Mouse (Mus musculus) embryo, embryonic 9.5 days (tissue): ENCODE results near the gene Inmt.

ENCODE experiments used
- DNase-seq: peaks from one replicate; pipeline ENCODE4 v3.0.0-alpha.2; 2017; ENCODE audit errors: extremely low spot score

Inmt gene

DNA sequence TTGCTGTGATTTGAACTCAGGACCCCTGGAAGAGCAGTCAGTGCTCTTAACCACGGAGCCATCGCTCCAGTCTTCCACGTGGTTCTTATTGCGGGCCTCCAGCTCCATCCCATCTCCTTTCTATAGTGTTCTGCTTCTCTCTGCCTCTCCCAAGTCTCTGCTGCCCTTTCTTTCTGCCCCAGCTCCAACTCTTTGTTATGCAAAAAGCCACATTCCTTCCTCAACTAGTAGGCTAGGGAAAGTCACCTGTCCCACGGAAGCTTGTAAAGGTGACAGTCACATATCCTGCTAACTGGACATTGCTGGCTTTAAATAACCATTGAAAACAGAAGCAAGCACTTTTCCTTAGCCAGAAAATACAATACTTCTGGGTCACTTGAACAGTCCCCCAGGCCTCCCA, 5.0 kb downstream of the Inmt start:
- DNase-seq = no peak

DNA sequence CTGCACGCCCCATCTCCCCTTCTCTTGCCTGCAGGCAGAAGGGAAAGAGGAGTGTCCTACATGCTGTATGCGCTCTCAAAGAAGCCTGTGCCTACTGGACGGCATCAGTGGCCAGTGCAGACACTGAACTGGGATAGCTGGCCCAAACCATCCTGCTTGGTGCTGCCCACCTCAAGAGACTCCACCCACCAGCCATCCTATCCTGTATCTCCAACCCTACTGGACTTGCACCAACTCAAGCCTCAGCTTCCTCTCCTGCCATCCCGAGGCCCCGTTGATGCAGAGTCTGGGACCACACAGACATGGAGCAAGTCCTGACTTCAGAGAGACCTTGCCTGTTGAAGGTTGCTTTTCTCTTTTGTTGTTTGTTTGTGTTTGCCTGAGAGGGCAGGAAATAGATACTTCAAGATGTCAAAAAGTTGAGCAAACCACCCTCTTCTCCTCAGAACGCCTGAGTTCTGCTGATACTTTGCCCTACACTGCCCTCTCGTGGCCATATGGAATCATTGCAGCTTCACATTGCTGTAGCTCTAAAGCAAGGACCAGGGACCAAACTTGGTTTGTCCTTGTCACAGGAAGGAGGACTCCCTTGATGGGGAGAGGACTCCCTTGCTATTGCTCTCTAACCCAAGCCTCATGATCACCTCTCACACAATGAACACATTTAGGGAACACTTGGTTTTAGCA, 7.9 kb downstream of the Inmt start:
- DNase-seq = peak; percentile 67

DNA sequence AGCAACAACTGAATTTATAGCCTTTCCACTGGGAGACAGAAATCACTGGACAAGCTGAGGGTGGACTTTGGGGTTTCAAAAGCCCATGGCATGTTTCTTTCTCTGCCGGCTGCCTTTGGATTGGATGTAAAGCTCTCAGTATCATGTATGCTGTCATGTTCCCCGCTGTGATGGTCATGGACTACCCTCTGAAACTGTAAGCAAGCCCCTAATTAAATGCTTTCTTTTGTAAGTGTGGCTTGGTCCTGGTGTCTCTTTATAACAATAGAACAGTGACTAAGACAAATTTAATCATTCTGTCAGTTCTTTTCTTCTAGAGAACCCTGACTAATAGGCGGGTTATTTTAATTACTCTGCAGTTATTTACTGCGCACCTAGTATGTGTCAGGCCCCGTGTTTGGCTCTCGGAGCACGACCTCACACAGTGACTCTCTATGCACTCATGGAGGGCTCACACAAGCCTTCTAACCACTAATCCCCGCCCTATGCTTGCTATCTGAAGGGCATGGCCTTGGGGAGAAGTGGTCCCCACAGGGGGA, 11.7 kb downstream of the Inmt start:
- no peak for DNase-seq

DNA sequence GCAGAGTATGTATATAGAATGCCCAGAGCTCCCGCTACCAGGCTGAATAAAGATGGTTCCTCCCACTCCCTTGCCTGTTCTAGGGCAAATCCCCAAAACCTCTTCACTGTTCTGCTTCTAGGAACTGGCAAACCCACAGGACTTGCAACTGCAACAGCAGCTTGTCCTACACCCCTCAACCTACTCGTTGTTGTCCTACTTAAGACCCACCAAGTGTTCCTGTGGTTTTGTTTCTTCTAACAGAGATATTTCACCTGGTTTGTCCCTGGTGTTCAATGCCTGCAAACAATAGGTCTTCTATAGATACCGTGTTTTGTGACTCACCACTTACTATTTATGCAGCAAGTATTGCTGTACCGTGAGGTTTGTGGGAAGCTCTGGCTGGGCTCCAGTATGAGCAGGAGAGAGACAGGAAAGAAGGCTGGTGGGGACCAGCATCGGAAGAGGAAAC, 13.5 kb downstream of the Inmt start:
- DNase-seq = no peak

DNA sequence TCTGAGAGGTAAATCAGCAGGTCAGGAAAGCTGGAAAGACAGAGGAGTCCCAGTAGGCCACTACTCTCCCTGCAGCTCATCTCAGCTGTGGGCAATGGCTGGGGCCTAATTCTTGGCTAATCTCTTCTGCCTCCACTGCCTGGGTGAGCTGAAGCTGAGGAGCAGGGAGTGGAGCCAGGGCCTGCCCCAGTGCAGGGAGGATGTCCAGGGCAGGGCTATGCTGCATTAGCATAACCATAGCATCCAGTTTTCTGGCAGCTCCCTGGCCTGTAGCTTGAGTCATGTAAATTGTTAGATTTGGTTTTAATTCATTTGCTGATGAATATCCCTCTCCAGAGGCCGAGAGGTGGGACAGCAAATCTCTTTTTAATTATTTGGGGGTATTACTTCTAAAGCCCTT, 15.6 kb downstream of the Inmt start:
- no peak for DNase-seq

DNA sequence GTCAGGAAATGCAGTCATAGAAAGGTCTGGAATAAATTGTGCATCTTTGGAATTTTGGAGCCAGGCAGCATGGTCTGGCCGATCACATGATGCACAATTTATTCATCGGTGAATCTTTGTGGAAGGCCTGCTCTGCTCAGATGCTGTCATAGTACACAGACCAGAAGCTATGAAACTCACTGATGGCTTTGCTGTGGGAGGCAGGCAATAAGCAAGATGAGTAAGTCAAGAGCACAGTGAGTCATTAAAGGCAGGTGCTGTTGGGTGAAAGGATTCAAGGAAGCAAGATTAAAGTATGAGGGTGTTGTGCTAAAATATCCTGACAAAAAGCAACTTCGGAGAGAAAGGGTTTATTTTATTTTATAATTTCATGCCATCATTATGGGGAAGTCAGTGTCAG, 22.6 kb downstream of the Inmt start:
- DNase-seq = no peak

DNA sequence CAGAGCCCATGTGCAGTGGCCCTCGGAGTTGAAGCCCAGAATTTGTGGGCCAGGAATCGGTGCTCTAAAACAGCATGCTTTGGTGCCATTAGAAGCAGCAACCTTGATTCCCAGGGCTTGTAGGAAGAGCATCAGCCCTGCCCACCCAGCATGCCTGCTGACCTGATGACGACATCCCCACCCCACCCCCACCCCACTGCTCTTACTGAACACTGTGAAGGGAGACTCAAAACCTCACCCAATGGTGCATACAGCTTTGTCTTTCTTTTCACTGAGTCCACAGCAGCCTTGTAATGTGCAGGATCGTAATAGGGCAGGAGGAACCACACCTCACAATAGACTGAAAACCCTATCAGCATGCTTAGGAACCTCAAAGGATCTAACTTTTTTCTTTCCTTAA, 28.7 kb downstream of the Inmt start:
- no peak for DNase-seq

DNA sequence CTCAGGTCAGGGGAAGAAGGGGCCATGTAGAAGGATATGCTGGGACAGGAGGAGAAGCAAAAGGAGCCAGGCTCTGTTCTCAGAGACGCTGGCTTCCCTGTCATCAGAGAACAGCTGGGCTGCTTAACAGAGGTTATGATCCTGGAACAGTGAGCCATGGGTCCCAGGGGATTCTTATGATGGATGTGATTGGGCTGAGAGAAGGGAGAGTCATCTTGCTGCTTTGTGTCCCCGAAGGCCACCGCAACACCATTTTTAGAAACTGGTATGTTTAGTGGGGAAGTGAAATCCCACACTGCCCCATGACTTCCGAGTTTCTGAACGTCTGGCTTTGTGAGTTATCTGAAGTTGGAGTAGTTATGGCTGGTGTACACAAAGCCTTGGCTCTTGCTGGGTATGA, 29.6 kb downstream of the Inmt start:
- no peak for DNase-seq

DNA sequence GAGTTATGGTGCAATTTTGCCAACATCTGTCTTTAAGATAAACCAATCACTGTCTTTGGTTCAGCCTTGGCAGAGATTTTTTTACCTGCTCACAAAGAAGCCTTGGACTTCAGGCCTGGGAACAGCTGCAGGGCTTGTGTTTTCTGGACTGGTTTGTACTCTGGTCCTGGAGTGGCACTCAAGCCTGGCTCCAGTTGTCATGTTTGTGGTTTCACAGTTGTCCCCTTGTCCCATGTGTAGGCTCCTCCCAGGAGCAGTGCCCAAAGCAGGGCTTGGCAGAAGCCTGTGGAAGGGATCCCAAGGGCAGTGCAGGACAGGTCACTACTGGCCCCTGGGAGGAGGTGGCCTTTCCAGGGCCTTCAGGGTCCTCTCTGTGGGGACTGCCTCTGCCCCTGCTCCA, 36.5 kb downstream of the Inmt start:
- no peak for DNase-seq

DNA sequence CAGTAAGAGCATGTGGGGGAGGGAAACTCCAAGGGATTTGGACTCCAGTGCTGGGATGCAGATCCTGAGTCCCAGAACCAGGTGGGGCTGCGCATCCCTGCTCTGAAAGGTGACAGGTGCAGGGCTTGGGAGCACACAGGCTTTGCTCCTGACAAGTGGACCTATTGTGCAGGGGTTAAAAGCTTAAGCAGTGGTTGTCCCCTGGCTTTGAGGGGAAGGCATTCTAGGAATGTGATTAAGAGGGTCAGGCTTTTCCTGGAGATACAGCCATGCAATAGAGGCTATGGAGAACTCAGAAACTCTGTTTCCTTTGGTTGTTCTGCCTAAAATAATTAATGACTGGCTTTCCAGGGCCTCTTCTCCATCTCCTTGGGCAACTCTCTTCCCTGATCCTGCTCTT, 41.4 kb downstream of the Inmt start:
- DNase-seq = peak; percentile 25

DNA sequence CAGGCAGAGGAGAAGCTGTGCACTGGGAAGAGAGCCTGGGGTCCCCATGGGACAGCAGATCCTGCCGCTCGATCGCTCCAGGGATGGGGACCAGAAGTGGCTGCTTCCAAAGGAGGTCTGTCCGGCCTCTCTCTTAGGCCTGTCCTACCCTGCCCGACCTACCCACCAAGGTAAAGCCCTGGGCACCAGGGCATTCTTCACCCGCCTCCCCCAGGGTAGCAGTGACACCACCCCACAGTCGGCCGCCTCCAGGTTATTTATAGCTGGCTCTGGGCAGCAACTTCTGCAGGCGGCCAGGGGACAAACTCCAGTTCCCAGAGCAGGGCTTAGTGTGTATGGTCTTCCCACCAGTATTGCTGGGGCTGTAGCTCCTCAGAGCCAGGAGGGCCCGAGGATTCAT, 42.0 kb downstream of the Inmt start, which contains the start of gene Crhr2:
TSS of gene Crhr2 (minus strand) at position 223 of the 400 bp plus-strand sequence.
- no peak for DNase-seq

DNA sequence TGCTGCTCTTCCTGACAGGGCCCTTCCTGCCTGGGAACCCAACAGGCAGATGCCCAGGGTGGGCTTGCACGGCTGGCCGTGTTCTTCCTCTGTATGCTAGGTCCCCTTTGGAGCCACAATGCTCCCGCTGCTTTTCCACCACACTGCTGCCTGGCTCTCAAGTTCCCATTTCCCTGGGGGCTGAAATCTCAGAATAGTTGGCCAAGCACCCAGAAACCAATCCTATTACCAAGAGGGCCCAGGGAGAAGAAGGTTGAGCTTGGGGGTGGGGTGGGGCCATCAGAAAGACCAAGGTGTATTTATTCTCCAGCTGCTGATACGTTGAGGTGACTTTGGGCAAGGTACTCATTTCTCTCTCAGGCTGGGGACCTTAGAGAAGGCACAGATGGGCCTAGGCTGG, 43.5 kb downstream of the Inmt start:
- DNase-seq = no peak

DNA sequence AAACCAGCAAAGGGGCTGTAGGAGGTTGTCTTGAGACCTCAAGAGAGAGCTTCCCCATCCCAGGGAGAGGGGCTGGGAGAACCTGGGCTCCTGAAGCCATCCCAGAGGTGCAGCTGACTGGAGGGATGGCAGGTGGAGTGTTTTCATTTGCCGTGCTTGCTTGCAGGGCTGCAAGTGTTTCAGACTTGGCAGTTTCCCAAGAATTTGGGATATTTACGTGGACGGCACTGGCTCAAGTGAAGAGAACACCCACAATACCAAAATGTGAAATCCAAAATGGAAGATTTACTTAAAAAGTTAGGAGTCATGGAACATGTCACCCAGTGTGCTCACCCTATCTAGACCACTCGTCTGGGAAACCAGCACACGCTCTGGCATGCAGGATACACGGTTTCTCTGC, 44.2 kb downstream of the Inmt start:
- no peak for DNase-seq

DNA sequence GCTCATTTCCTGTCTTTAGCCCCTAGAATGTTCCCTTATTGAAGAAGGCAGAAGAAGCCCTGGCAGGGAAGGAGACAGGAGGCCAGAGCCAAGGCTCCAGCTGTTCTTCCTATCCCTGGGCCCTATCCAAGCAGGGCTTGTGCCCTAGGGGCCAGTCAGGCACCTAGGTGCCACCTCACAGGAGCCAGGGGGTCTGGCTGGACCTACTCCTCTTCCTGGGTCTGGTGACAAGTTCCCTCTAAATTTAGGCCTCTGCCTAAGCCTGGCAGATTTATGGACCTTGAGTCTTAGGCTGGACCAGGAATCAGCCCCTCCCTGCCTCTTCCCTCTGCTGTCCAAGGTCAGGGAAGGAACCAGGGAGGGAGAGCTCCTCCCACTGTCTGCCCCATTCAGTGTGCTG, 46.5 kb downstream of the Inmt start:
- no peak for DNase-seq

DNA sequence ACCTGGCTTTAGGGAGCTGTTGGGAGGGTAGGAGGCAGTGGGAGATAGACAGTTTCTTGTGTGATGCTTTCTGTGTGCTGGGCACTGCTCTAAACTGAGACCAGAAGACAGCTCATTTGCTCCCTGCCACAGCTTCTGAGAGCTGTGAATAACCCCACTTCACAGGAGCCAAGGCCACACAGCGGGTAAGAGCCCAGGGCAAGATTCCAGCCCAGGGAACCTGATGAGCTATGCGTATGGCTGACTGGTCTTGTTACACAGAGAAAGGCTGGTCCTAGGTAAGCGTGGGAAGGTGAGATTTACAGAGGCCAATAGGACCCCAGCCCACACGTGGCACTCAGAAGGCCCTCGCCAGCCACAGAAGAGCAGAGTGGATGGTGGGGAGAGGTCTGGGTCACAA, 48.3 kb downstream of the Inmt start:
- no peak for DNase-seq

DNA sequence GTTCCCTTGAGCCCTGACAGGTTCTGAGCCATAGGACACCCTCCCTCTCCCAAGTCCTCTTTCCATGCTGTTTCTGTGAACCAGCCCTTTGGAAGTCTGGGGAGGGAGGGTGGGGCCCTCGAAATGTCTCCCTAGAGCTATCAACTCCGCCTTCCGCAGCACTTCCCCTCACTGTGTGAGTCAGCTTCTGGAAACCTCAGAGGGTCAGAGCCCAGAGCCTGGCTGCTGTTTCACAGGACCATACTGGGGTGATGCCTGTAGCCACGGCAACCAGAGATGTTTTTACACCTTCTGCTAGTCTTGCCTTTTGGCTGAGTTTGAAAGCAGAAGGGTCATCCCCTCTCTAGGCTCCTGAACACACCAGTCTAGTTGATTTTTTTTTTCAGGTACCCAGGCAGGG, 51.8 kb downstream of the Inmt start:
- DNase-seq = no peak
